Mouse (Mus musculus) spleen, postnatal 4 days (tissue): Measurements from ENCODE around the gene Atxn2.

ENCODE experiments used
- DNase-seq, 2 experiments: peaks; one replicate each; pipeline ENCODE4 v3.0.0; 2022; ENCODE audit warnings: low spot score in 2 of 2

Gene Atxn2

DNA sequence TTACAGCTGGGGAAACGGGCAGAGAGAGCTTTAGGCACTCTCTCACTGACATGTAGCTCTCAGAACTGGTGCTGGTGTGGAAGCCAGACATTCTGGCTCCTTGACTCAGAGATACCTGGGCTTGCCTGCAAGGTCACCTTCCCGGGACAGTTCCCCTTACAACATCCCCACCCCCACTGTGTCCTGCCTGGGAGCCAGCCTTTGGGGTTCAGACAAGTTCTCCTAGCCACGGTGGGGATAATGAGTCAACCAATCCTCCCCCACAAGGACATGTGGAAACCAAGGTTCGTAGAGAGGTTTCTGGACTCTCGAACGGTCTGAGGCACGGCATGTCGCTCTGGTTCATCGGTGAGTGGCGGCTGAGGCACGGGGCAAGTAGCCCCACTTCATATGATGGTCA lies 145.6 kb downstream of the Atxn2 start:
- DNase-seq, result no peak

DNA sequence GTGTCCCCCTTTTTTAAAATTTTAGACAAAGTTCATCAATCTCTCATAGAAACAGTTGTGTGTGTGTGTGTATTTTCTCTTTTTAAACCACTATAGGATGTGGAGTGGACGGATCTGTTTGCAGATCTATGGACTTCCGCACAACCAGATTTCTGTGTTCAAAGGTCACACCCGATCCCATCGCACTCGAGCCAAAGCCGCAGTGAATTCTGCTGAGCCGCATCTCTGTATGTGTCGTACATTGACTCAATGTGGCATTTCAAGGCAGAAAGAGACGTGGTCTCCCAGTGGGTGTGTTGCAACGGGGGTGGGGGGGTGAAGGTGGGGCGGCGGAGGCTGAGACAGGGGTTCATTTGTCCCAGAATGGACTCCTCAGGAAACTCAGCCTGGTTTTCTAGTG lies 147.3 kb downstream of the Atxn2 start:
- DNase-seq, result no peak

DNA sequence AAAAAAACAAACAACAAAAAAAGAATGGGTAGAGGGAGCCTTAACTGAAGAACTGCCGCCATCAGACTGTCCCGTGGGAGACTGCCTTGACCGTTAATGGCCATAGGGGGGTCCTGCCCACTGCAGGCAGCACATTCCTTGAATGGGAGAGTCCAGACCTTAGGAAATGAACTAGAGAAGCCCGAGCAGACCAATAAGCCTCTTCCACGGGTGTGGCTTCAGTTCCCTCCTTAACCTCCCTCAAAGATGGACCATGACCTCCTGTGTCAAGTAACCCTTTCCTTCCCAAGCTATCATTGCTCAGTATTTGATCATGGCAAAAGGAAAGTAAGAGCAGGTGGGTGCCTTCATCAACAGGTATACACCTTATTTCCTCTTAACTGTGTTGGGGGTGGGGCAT lies 150.8 kb downstream of the Atxn2 start:
- no peak for DNase-seq

DNA sequence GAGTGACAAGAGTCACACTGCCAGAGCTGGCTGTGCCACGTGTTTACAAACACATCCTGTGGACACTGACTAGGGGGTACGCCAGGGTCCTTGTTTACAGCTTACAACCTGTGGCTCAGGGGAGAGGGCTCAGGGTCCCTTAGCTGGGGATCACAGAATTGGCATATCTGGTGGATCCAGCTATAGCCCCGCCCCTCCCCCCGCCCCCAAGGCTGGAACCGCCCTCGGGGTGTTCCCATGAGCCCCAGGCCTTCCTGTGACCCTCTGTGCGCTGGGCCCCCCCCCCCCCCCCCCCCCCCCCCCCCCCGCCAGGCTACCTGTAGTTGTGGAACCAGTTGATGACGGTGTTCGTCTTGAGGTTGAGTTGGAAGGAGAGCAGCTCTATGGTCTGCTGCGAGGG lies 153.2 kb downstream of the Atxn2 start:
- no peak for DNase-seq
